8 mouse cellular contexts compared by ENCODE assay signal in the genomic region with DNA sequence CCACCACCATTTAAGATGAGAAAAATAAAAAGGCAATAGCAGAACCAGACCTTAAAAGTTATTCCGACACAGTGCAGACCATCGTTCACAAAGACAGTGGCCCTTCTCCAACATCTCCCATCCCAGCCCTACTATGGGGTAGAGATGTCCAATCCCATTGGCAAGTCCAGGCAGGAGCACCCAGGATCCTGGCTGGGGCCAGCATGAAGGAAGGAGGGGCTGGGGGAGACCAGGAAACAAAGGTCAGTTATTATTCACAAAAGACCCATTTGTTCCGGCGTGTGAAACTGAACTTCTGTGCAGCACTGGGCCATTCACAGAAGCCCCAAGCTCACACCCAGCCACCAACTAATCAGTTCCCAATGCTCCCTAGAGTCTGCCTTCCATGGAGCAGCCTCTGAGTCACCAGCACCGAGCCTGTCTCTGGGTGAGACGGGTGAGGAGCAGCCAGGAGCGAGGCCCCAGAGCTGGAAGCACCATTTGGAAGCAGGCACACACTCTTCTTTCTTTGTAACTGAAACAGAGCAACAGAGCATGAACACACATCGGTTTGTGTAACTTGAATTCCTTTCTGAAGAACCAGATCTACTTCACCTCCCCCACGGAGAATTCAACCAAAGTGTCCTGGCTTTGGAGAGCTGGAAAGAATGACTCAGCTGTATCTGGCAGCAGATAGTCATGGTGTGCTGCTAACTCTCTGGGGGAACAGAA.
A peak's percentile ranks its signal among the peaks of the same experiment; 100 is the strongest.
DNase-seq lines count a peak whose midpoint lies in the region; ATAC-seq and TF ChIP-seq lines count a peak whose summit lies in the region.

No protein-coding gene starts in this region.

- peak; percentile 44 for DNase-seq in cerebellum, adult 9-11 months
- peak; percentile 40 for DNase-seq in MEL (ENCODE audit: low read depth, low spot score)
- peak; percentile 39 for DNase-seq in hindbrain, embryonic 10.5 days (ENCODE audit: low spot score)
- no peak for DNase-seq in thymus, adult 2 months

- H3K27me3 ChIP-seq in MEL (ENCODE audit: control insufficient read depth in 1 of 2, insufficient read depth in 2 of 2, low read length in 2 of 2): 0 out of 4 replicates have a peak, but pooled peaks cover 0 to 2% of the 10 kb centered on the region in 2 experiments
- no peaks in the 10 kb centered on the region for H3K27me3 ChIP-seq in hindbrain, embryonic 10.5 days (ENCODE audit: insufficient read depth, poor library complexity, severe bottlenecking)
- H3K27me3 ChIP-seq in limb, embryonic 12.5 days: no peaks in the 10 kb centered on the region
- H3K27me3 ChIP-seq in thymus, adult 2 months (ENCODE audit: control insufficient read depth, insufficient read depth, low read length): no peaks in the 10 kb centered on the region

- no peak overlapping the region for H3K27ac ChIP-seq in MEL (ENCODE audit: control insufficient read depth, low read depth, low read length)
- peak overlapping the region; percentile 99 for H3K27ac ChIP-seq in embryonic fibroblast, embryonic 13.5 days (ENCODE audit: insufficient read depth, low read length)
- H3K27ac ChIP-seq in hindbrain, embryonic 10.5 days: peak overlapping the region; percentile 87
- peak overlapping the region; percentile 90 for H3K27ac ChIP-seq in limb, embryonic 12.5 days
- peak overlapping the region; percentile 95 for H3K27ac ChIP-seq in olfactory bulb, adult 2 months (ENCODE audit: insufficient read depth, low read depth, low read length)
- no peak overlapping the region for H3K27ac ChIP-seq in thymus, adult 2 months (ENCODE audit: control insufficient read depth, insufficient read depth, low read length)

- peak overlapping the region; percentile 42; the same call in 1 of the 2 replicates for H3K4me2 ChIP-seq in limb, embryonic 12.5 days

- ATAC-seq in cerebellum, adult (ENCODE audit: insufficient number of reproducible peaks, low FRiP score, low TSS enrichment): no peak
- ATAC-seq in limb, embryonic 12.5 days (ENCODE audit: insufficient number of reproducible peaks, insufficient read depth, low FRiP score, low TSS enrichment, low read depth): no peak

- H3K9ac ChIP-seq in MEL (ENCODE audit: control insufficient read depth, low read depth, low read length, poor library complexity, severe bottlenecking): no peak overlapping the region
- H3K9ac ChIP-seq in limb, embryonic 12.5 days (replicated peaks): 0 out of 2 replicates have a peak overlapping the region, but pooled peaks have one; percentile 0

- H3K9me3 ChIP-seq in MEL (replicated peaks; ENCODE audit: insufficient read depth, low read length): no peaks in the 10 kb centered on the region
- H3K9me3 ChIP-seq in hindbrain, embryonic 10.5 days: no peaks in the 10 kb centered on the region
- no peaks in the 10 kb centered on the region for H3K9me3 ChIP-seq in limb, embryonic 12.5 days

- no peak for TF ChIP-seq RAD21 in MEL (IDR thresholded peaks at IDR 0.05; ENCODE audit: low read depth, low read length)

- no peak for TF ChIP-seq CTCF in MEL (IDR thresholded peaks at IDR 0.05 in 2 of 3, conservative IDR thresholded peaks at IDR 0.05 in 1 of 3; ENCODE audit: control insufficient read depth in 1 of 3, insufficient read depth in 1 of 3, low read depth in 2 of 3, low read length in 3 of 3, poor library complexity in 1 of 3, severe bottlenecking in 1 of 3)
- no peak for TF ChIP-seq CTCF in embryonic fibroblast, embryonic 13.5 days (IDR thresholded peaks at IDR 0.05; ENCODE audit: borderline replicate concordance, insufficient read depth, low read length)
- TF ChIP-seq CTCF in olfactory bulb, adult 2 months (IDR thresholded peaks at IDR 0.05; ENCODE audit: insufficient read depth, low read depth, low read length): no peak
- TF ChIP-seq CTCF in thymus, adult 2 months (IDR thresholded peaks at IDR 0.05; ENCODE audit: borderline replicate concordance, control insufficient read depth, extremely low read depth, insufficient read depth, low read length, poor library complexity): no peak

- no peaks in the 10 kb centered on the region for H3K79me2 ChIP-seq in MEL (ENCODE audit: control insufficient read depth, insufficient read depth, low read length, poor library complexity)

- no peak overlapping the region for H3K4me3 ChIP-seq in MEL (ENCODE audit: control insufficient read depth in 1 of 2, insufficient read depth in 1 of 2, low read depth in 2 of 2, low read length in 2 of 2)
- H3K4me3 ChIP-seq in embryonic fibroblast, embryonic 13.5 days (ENCODE audit: insufficient read depth, low read length): no peak overlapping the region
- 0 out of 2 replicates have a peak overlapping the region, but pooled peaks have one; percentile 13 for H3K4me3 ChIP-seq in hindbrain, embryonic 10.5 days
- H3K4me3 ChIP-seq in limb, embryonic 12.5 days (replicated peaks): no peak overlapping the region
- H3K4me3 ChIP-seq in olfactory bulb, adult 2 months (ENCODE audit: insufficient read depth, low read depth, low read length): no peak overlapping the region
- no peak overlapping the region for H3K4me3 ChIP-seq in thymus, adult 2 months (ENCODE audit: control insufficient read depth, insufficient read depth, low read length)

- H3K4me1 ChIP-seq in MEL (ENCODE audit: control insufficient read depth in 1 of 2, insufficient read depth in 2 of 2, low read length in 2 of 2): peaks cover 0 to 20% of the 10 kb centered on the region in 2 experiments; a peak in 2 of 4 replicates
- peaks cover 25% of the 10 kb centered on the region for H3K4me1 ChIP-seq in embryonic fibroblast, embryonic 13.5 days (ENCODE audit: control insufficient read depth, insufficient read depth, low read length)
- peaks cover 50% of the 10 kb centered on the region for H3K4me1 ChIP-seq in hindbrain, embryonic 10.5 days (replicated peaks)
- H3K4me1 ChIP-seq in limb, embryonic 12.5 days (replicated peaks): peaks cover 46% of the 10 kb centered on the region
- H3K4me1 ChIP-seq in olfactory bulb, adult 2 months (ENCODE audit: control insufficient read depth, insufficient read depth, low read length): peaks cover 43% of the 10 kb centered on the region
- no peaks in the 10 kb centered on the region for H3K4me1 ChIP-seq in thymus, adult 2 months (replicated peaks; ENCODE audit: control insufficient read depth, insufficient read depth, low read length)

- TF ChIP-seq POLR2A in MEL (IDR thresholded peaks at IDR 0.05; ENCODE audit: control insufficient read depth in 1 of 2, insufficient read depth in 1 of 2, low read depth in 1 of 2, low read length in 2 of 2, poor library complexity in 1 of 2): no peak
- peak; percentile 42; the same call in 1 of the 2 replicates for TF ChIP-seq POLR2A in embryonic fibroblast, embryonic 13.5 days (IDR thresholded peaks at IDR 0.05; ENCODE audit: low read depth, low read length)
- no peak for TF ChIP-seq POLR2A in olfactory bulb, adult 2 months (IDR thresholded peaks at IDR 0.05; ENCODE audit: insufficient read depth, low read depth, low read length)
- no peak for TF ChIP-seq POLR2A in thymus, adult 2 months (IDR thresholded peaks at IDR 0.05; ENCODE audit: control insufficient read depth, extremely low read depth, insufficient read depth, low read length, poor library complexity)

- no peaks in the 10 kb centered on the region for H3K36me3 ChIP-seq in MEL (ENCODE audit: control insufficient read depth in 1 of 2, insufficient read depth in 2 of 2, low read length in 2 of 2)
- H3K36me3 ChIP-seq in hindbrain, embryonic 10.5 days: no peaks in the 10 kb centered on the region
- H3K36me3 ChIP-seq in limb, embryonic 12.5 days: no peaks in the 10 kb centered on the region
- H3K36me3 ChIP-seq in thymus, adult 2 months (ENCODE audit: control insufficient read depth, insufficient read depth, low read length): no peaks in the 10 kb centered on the region

- 37% methylated on average over 9 of the region's 9 CpGs for WGBS in hindbrain, embryonic 10.5 days
- WGBS in limb, embryonic 12.5 days: 37% methylated on average over 9 of the region's 9 CpGs
- WGBS in olfactory bulb, adult 2 months: 11% methylated on average over 9 of the region's 9 CpGs
- 81% methylated on average over 9 of the region's 9 CpGs for WGBS in thymus, adult 2 months

- no peak for TF ChIP-seq EP300 in MEL (IDR thresholded peaks at IDR 0.05; ENCODE audit: low read depth in 1 of 2, low read length in 2 of 2)

TF ChIP-seq in MEL, 35 proteins besides CTCF, POLR2A, EP300 and RAD21:
- TF ChIP-seq E2F4 (IDR thresholded peaks at IDR 0.05; ENCODE audit: borderline replicate concordance, low read depth, low read length): no peak
- TF ChIP-seq ZKSCAN1 (IDR thresholded peaks at IDR 0.05; ENCODE audit: low read depth, low read length): no peak
- no peak for TF ChIP-seq USF2 (IDR thresholded peaks at IDR 0.05; ENCODE audit: borderline replicate concordance in 1 of 2, insufficient read depth in 1 of 2, low read depth in 1 of 2, low read length in 2 of 2)
- no peak for TF ChIP-seq MAZ (IDR thresholded peaks at IDR 0.05; ENCODE audit: low read depth, low read length)
- no peak for TF ChIP-seq POLR2AphosphoS5 (IDR thresholded peaks at IDR 0.05; ENCODE audit: borderline replicate concordance, low read depth, low read length)
- TF ChIP-seq MXI1 (IDR thresholded peaks at IDR 0.05; ENCODE audit: low read depth, low read length): no peak
- no peak for TF ChIP-seq ZC3H11A (IDR thresholded peaks at IDR 0.05; ENCODE audit: low read depth, low read length)
- TF ChIP-seq UBTF (IDR thresholded peaks at IDR 0.05; ENCODE audit: borderline replicate concordance, insufficient read depth, low read depth, low read length): no peak
- no peak for TF ChIP-seq RCOR1 (IDR thresholded peaks at IDR 0.05; ENCODE audit: low read depth, low read length)
- TF ChIP-seq HCFC1 (IDR thresholded peaks at IDR 0.05; ENCODE audit: low read depth, low read length): no peak
TF ChIP-seq in MEL: peak in this region for 0.

Comparison
In these comparisons a context has a peak if more than half of its experiments do, and no peak if none do; other contexts are left out.
1. H3K27ac ChIP-seq: peak in embryonic fibroblast, embryonic 13.5 days (single experiment), hindbrain, embryonic 10.5 days (single experiment), limb, embryonic 12.5 days (single experiment) and olfactory bulb, adult 2 months (single experiment); none in MEL (single experiment) and thymus, adult 2 months (single experiment).